Mouse (Mus musculus) induced T-regulatory cell, adult 2 months (primary cell): Measurements from ENCODE around the gene Il10rb.
A peak's percentile ranks its signal among the peaks of the same experiment; 100 is the strongest.

Experiments used
- DNase-seq: peaks from one replicate; pipeline ENCODE4 v3.0.0-alpha.2; 2012; ENCODE audit warnings: low read depth

Il10rb gene

GRCm38 (mm10) chr16:91382261-91382790 is 23.6 kb upstream of the Il10rb start:
- DNase-seq: no peak

- no peak for DNase-seq
These were observed 21.7 kb upstream of the Il10rb start for GRCm38 (mm10) chr16:91384221-91384620.

DNA sequence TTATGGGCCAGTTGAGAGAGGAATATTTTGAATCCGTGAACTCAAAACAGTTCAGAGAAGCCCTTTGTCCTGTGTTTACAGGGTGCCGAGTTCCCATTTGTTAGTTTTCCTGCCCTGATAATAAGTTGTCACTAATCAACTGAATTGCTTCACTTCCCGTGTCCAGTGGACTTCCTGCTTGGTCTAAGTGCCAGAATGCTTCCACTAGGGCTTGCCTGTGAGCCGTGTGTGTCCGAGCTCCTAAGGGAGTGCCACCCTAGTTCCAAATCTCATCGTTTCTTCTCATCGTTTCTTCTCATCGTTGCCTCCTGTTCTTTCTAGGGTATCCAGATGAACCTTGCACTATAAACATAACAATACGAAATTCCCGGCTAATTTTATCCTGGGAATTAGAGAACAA is 20.3 kb upstream of the Il10rb start:
- no peak for DNase-seq

DNA sequence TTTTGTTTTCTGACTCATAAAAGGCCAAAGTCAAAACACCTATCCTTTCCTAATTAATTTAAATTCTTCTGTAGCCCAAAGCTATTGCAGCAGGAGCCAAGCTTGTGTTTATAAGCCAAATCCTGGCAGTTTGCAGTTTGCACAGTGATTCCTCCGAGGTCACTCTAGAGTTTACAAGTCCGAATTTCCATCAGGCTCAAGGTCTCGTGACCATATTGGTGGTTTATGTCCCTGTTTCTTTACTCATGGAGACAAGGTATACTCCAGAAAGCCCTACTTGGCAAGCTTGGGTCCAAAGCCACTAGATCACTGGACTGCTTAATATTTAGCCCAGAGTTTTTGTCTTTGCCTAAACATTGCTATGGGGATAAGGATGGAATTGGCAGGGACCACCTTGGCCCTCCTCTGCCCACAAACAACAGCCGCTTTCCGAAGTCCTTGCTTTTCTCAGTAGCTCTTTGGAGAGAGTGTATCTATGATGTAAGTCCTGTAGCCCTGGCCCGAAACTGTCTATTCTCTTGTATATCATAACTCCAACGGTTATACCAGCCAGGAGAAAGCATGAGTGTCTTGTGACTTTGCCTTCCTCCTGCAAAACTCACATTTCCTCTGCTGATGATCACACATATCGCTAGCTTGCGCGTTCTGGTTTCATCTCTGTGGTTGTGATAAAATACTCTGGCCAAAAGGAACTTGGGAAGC is 19.4 kb upstream of the Il10rb start:
- no peak for DNase-seq

- no peak for DNase-seq
These were observed 18.9 kb upstream of the Il10rb start for GRCm38 (mm10) chr16:91387121-91387486.

GRCm38 (mm10) chr16:91390100-91390499 is 15.9 kb upstream of the Il10rb start:
- DNase-seq: peak; percentile 67

DNA sequence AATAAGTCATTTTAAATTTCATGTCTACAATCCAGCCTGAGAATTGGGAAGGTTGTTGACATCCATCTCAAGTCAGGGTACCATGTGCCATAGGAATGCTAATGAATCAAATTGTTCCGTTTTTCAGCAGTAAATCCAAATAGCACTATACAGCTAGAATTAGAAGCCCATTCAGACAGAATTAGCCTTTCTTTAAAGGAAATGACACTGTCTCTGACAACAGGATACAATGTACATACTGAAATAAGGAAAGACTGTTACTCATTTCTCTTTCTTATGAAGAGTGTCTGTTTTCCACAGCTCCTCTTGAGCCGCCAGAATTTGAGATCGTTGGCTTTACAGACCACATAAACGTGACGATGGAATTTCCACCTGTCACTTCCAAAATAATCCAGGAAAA is 14.5 kb upstream of the Il10rb start, which contains the start of gene Gm21970:
Gm21970 (plus strand) TSS at position 301 of the 400 bp plus-strand sequence.
- DNase-seq: no peak

DNA sequence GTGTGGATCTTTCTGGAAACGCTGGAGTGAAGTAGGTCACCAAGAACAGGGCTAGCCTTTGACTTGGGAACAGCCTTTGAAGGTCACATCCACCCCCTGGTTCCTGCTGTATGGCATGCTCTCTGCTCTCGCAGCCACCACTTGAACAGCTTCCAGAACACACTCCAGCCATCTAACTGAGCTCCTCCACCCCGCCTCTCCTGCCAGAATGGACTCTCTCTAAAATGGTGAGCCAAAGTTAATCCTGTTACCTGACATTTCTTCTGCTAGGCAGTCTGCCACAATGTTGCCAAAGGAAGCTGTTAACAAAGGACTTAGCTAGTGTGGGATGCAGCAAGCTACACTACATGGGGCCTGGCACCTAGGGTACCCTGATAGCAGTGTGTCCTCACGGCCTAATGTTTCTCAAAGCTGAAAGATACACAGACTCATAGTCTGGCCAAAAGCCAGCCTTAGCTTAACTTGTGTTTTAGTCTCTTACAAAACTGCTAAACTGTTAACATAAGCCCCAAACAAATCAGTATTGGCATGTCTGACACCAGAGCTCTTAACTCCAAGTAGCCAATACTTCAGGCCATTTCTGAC is 11.0 kb upstream of the Il10rb start:
- no peak for DNase-seq

- no peak for DNase-seq
These were observed 10.2 kb upstream of the Il10rb start for GRCm38 (mm10) chr16:91395633-91396392.

DNA sequence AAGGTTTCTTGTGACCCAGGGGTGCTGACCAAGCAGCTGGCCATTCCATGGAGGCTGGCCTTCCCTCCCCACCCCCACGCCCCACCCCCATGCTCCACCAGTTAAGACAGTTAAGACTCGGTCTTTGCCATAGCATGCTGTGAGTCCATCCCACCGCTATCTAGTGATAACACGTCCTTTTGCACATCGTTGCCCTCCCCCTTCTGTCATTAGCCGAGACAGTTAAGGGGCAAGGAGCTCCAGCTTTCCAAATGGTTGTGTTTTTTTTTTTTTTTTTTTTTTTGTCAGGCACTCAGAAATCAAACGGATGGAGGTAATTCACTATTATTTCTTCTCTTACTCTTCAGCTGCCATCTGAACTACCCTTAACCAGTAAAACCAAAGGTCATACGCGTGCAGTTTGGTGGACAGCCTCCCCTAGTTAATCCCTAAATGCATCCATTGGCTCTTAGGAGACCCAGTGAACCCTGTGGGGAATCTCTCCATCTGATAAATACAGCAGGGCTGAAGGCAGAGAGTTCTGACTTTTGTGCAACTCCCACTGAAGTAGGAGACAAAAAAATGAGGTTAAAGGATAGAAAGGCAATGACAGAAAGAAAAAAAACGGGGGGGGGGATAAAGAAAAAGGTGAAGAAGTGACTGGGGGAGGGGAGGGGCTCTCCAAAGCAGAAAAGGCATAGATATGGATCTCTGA is 9.0 kb upstream of the Il10rb start:
- DNase-seq: no peak

- no peak for DNase-seq
These were observed 7.9 kb upstream of the Il10rb start for GRCm38 (mm10) chr16:91398030-91398429.

DNA sequence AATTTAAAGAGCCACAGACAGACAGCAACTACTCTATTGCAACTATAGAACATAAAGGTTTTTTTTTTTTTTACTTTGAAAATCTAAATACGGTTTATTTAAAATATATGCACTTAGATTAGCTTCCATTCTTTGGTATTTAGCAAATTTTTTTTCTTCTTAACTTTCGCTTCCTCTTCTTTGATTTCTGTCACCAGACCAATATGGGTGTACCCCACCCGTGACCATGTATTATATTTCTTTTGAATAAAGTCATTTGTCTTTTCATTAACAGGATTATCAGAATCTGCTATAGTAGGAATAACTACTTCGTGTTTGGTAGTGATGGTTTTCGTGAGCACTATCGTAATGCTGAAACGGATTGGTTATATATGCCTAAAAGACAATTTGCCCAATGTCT is 7.0 kb upstream of the Il10rb start:
- no peak for DNase-seq

DNA sequence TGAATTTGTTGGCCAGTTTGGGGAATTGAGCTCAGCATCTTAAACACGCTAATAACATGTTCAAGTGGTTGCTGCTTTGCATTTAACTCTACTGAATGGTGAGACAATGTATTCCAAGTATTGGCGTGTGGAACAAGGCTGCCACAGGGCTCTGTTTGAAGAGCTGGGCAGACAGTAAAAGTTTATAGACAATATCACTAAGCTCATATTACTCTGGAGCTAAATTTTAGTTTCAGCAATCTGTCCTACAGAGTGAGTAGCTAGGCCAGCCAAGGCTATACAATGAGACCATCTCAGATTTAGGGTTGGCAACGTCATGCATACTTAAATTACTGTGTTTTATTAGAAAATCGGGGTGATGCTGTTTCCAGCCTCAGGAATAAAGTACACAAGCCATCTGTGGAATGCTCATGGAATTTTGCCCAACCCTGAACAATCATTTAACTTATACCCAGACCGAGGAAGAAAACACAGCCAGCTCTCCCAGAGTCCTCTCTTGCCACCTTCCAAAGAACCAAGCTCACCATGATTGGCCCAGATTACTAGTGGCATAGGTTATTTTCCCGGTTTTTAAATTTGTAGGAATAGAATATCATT is 4.3 kb upstream of the Il10rb start:
- DNase-seq: no peak

GRCm38 (mm10) chr16:91403784-91404183 is 2.2 kb upstream of the Il10rb start:
- no peak for DNase-seq

- no peak for DNase-seq
These were observed 1.8 kb upstream of the Il10rb start for GRCm38 (mm10) chr16:91404187-91404586.

DNA sequence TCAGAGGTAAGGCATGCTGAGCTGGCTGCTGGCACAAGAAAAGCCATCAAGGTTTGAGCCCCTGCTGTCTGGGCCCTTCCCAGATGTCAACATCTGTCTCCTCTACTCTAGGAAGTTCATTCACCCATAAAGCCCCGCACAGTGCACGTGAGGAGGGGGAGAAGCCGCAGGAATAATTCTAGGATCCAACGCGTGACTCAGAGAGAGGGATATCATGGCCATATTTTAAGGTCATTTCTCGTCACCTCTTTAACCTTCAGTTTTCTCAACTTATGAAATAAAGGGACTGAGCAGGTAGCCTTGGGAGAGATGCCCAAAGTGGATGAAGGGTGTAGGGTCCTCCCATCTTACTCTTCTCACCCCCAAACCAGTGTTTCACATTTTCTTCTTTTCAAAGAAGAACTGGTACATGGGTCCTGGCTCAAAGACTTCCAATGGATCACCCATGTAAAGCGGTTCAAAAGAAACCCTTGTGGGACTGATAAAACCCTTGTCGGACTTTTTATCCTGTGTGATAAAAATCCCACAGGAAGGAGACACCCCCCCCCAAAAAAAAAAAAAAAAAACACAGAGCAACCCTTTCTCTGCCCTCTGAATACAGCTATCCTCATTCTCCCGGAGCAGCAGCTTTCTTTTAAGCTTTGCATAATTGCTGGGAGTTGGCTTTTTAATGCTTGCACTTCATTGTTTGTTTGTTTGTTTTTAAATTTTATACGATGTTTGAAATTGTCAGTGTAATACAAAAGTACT is 961 bp upstream of the Il10rb start:
- DNase-seq: peak; percentile 17

- peak; percentile 75 for DNase-seq
These were observed 739 bp downstream of the Il10rb start for GRCm38 (mm10) chr16:91406585-91407220.

- DNase-seq: peak; percentile 79
These were observed 7.3 kb downstream of the Il10rb start for GRCm38 (mm10) chr16:91413102-91413844.

- DNase-seq: no peak
These were observed 9.6 kb downstream of the Il10rb start for GRCm38 (mm10) chr16:91415391-91416189.
